Mouse (Mus musculus) urinary bladder, postnatal 0 days (tissue): ENCODE results near the gene Fxyd6. TPM values are rescaled to one million over a fixed set of nuclear protein-coding genes. Genes with fewer than 3 reads are reported as not detected.

Experiments used
- polyA plus RNA-seq: library from polyadenylated mRNA; unstranded; fragments of >200 nt; fragmentation: Nextera tagmentation; extraction: Ambion mirVana; gene quantifications from 2 replicates; pipeline ENCODE4 v1.2.1, GENCODE M21; 2015

The Fxyd6 gene
- 49.8 and 54.6 TPM in 2 replicates for polyA plus RNA-seq

DNA sequence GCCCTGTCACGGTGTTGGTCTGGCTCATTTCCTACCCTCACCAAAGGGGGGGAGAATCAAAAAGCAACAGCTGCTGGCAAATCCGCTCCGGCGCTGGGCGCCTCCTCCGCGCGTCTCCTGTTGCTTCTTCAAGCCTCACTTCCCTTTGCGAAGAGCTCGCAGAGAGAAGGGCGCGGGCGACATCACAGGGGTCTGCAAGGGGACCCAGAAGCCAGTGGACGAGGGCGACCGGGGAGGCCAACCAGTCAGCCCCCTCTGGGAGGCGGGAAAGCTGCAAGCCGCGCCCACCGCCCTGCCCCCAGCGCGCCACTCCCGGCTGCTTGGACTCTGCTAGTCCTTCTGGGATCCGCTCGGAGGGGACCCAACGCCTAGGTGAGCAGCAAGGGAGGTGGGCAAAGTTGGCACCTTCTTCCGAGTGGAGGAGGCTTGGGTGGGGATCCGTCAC, at the start of gene Fxyd6:
Gene Fxyd6, plus strand, starts transcription at position 69 of the 445 bp plus-strand sequence.

DNA sequence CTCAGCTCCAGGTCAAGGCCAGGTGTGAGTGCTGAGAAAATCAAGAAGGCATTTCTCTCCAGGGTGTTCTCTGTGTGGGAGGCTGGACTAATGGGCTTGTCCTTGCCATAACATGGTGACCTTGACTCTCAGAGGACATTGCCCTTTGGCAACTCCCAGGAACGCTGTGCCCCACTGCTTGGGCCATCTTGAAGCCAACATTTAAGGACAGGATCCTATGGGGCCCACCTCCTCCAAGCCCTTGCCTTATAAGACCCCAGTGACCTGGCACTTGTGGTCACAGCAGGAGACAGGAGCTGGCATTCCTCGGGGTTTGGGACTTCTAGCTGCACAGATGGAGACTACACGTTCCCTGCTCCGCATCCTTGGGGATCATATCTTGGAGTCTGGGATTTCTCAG, 29.4 kb downstream of the Fxyd6 start, which contains the start of gene Fxyd2:
Gene Fxyd2, plus strand, starts transcription at position 236 of the 400 bp plus-strand sequence.

DNA sequence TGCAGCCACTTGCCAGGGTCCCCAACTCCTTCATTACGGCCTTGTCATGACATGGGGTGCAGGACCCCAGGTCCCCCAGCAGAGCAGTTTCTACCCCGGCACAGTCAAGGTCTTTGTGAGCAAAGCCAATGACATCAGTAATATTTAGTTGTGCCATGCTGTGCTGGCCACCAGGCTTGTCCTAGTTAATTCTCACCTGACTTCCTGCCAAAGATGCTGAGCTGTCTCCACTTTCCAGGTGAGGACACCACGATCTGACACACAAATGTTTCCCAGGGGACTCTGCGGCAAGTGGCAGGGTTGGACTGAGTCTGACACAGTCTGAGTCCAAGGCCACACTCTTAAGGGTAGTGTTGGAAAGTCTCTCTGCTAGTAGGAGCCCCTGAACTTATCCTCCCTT, 56.5 kb downstream of the Fxyd6 start, which contains the start of gene Dscaml1:
Gene Dscaml1, plus strand, starts transcription at position 173 of the 400 bp plus-strand sequence.

Other genes with a start within 250 kb of the Fxyd6 start
- 0.04 and 0.05 TPM in 2 replicates for gene Scn4b, start 231.8 kb upstream of the Fxyd6 start, polyA plus RNA-seq
- gene BC049352, start 188.2 kb upstream of the Fxyd6 start, polyA plus RNA-seq: 0.07 and 0.08 TPM in 2 replicates
- 1.6 TPM in 2 replicates for gene Tmprss4, start 166.1 kb upstream of the Fxyd6 start, polyA plus RNA-seq
- 0.87 and 2.2 TPM in 2 replicates for gene Il10ra, start 101.0 kb upstream of the Fxyd6 start, polyA plus RNA-seq
- 17.5 and 19.6 TPM in 2 replicates for gene Tmprss13, start 51.1 kb upstream of the Fxyd6 start, polyA plus RNA-seq
- gene Fxyd2, start 29.5 kb downstream of the Fxyd6 start, polyA plus RNA-seq: 3.1 and 3.2 TPM in 2 replicates
- gene Dscaml1, start 56.4 kb downstream of the Fxyd6 start, polyA plus RNA-seq: 0.88 and 1.3 TPM in 2 replicates